Mouse (Mus musculus) fibroblast of lung, adult 2 months (primary cell): ENCODE measurements around the gene Odf3.

Source experiments
- DNase-seq: peaks from one replicate; pipeline ENCODE4 v3.0.0-alpha.2; 2011; ENCODE audit warnings: low read depth

Gene Odf3

GRCm38 (mm10) chr7:140847755-140848580 is at the start of gene Odf3:
Odf3 (plus strand) TSS chr7:140847805.
- no peak for DNase-seq

GRCm38 (mm10) chr7:140798212-140798611 is 49.4 kb upstream of the Odf3 start:
- no peak for DNase-seq

GRCm38 (mm10) chr7:140802629-140803028 is 45.0 kb upstream of the Odf3 start:
- DNase-seq, result no peak

GRCm38 (mm10) chr7:140805704-140806103 is 41.9 kb upstream of the Odf3 start:
- DNase-seq, result peak; percentile 12

GRCm38 (mm10) chr7:140810496-140810895 is 37.1 kb upstream of the Odf3 start:
- no peak for DNase-seq

GRCm38 (mm10) chr7:140811714-140812113 is 35.9 kb upstream of the Odf3 start:
- no peak for DNase-seq

GRCm38 (mm10) chr7:140812850-140813249 is 34.8 kb upstream of the Odf3 start:
- no peak for DNase-seq

GRCm38 (mm10) chr7:140820173-140820572 is 27.4 kb upstream of the Odf3 start:
- no peak for DNase-seq

- DNase-seq, result no peak
Observed at GRCm38 (mm10) chr7:140821305-140821652, 26.3 kb upstream of the Odf3 start.

- no peak for DNase-seq
Observed at GRCm38 (mm10) chr7:140821653-140822329, 25.8 kb upstream of the Odf3 start, which contains the start of gene Zfp941. Zfp941 (minus strand) TSS chr7:140822178.

GRCm38 (mm10) chr7:140822731-140823130 is 24.9 kb upstream of the Odf3 start:
- DNase-seq, result no peak

- peak; percentile 57 for DNase-seq
Observed at GRCm38 (mm10) chr7:140828171-140828881, 19.3 kb upstream of the Odf3 start.

- DNase-seq, result peak; percentile 71
Observed at GRCm38 (mm10) chr7:140831447-140831846, 16.2 kb upstream of the Odf3 start.

- DNase-seq, result no peak
Observed at GRCm38 (mm10) chr7:140833341-140833740, 14.3 kb upstream of the Odf3 start.

GRCm38 (mm10) chr7:140834968-140835757 is 12.4 kb upstream of the Odf3 start, which contains the start of gene Urah:
Urah (plus strand) TSS chr7:140835018.
- DNase-seq, result no peak

GRCm38 (mm10) chr7:140835758-140836087 is 11.9 kb upstream of the Odf3 start:
- DNase-seq, result no peak

- no peak for DNase-seq
Observed at GRCm38 (mm10) chr7:140836243-140837115, 11.1 kb upstream of the Odf3 start.

- no peak for DNase-seq
Observed at GRCm38 (mm10) chr7:140839556-140839955, 8.0 kb upstream of the Odf3 start.

- DNase-seq, result no peak
Observed at GRCm38 (mm10) chr7:140840750-140841735, 6.6 kb upstream of the Odf3 start.

- DNase-seq, result no peak
Observed at GRCm38 (mm10) chr7:140843806-140844205, 3.8 kb upstream of the Odf3 start.
